Mouse (Mus musculus) adrenal gland, adult 18-20 months (tissue): ENCODE data around the gene Pkp1. TPM values are rescaled to one million over a fixed set of nuclear protein-coding genes. Genes with fewer than 3 reads are reported as not detected.

ENCODE experiments used
- DNase-seq, 2 experiments: peaks; one replicate each; pipeline ENCODE4 v3.0.0; 2021 to 2022; ENCODE audit warnings: low spot score in 2 of 2
- total RNA-seq, 2 experiments: library from RNA; stranded (reverse); gene quantifications; 1 replicate in 1 of 2; 2 replicates in 1 of 2; pipeline ENCODE4 v1.2.3; 2021

The Pkp1 gene
- total RNA-seq, 2 experiments from 2014 or later: not detected

DNA sequence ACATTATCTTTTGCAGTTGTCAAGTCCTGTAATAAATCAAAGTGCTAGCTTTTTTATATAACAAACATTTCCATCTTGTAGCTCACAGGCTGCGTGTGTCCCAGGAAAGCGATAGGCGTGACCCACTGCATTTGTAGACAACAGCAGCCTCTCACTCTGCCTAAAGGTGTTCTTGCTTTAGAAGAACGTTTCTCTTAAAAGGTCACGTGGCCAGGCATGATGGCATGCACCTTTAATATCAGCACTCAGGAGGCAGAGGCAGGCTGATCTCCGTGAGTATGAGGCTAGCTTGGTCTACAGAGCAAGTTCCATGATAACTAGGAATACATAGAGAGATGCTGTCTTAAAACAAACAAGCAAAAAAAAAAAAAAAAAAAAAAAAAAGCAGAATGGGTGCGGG, 60.5 kb downstream of the Pkp1 start:
- no peak for DNase-seq

DNA sequence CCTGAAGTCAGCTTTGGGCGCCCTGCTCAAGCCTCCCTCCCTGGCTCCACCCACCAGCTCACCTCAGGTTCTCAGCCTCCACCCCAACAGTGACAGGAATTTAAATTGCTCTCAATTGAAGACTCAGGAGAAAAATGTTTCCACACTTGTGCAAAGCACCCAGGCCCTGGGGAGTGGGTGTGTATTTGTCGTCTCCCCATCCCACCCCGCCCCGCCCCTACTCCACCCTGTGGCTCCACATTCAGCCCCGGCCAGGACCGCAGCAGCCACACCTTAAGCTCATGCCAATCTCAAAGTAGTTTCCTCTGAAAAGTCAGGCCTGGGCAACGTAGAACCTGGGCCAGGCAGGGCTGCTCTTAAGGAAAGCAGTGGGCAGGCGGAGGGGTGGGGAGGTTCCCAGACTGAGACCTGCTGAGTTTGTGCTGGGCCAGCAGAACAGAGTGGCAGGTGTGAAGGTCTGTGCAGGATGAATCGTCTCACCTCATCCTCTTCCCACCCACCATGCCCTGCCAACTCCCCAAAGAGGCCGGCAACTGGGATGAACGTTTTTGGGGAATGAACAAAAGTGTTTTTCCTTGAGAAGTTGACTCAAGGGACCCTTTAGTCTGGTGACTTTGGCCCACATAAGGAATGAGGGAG, 61.8 kb downstream of the Pkp1 start:
- DNase-seq: no peak

DNA sequence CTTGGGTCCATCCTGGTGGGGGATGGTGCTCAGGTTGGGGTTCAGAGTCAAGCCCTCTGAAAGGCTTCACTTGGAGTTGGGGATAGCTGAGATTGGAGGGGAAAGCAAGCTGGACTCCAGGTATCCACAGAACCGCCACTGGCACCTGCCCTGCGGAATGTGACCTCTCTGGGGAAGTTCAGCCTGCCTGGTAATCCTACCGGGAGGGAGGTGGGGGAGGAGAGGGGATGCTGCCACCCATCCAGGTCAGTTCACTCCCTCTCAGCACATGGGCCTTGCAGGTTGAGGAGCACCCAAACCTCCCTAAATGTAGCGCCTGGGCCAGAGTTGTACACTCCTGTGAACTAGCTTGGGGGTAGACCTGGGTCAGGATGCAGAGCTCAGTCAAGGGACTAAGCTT, 62.9 kb downstream of the Pkp1 start:
- DNase-seq: no peak

DNA sequence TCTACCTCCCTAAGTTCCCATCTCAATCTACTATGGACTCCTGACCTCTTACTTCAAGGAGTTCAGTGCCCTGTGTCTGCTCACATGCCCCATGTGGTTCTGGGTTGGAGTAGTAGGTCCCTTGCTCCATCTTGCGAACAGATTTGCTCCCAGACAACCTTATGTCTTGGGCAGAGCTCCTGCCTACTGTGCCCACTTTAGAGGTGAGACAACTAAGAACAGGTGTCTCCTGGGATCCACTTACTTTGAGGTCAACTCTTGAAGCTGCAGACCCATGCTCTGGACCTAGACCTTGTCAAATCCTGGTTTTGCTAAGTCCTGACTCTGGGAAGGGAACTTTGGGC, 63.7 kb downstream of the Pkp1 start:
- no peak for DNase-seq

DNA sequence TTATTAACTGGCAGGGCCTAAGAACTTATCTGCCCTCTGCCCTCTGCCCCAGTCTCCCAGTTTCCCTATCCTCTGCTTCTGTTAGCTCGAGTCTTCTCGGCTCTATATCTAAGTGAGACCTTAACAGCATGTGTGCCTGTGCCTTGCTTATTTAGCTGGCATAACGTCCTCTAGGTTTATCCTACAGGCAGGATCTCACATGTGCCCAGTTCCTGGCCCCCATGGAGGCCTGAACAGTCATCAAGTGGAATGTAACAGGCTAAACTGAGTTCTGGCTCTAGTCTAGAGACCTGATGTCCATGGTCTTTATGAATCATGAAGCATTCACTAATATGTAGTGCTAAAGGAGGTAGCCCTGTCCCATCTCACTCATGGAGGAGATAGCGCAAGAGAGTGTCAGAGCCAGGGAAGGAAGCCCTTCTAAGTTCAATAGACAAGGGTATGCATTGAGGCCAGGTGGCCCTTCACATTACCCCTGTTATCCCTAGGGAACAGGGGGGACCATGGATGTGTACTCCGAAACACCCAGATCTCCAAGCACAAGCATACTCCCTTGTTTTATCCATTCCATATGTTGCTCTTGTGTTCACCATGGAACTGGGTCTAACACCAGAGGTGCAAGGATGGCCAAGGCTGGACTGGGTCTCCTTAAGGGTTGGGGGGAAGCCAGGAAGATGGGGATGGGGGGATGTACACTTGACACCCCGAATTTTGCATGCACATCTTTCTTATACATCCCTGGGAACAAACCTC, 64.2 kb downstream of the Pkp1 start:
- no peak for DNase-seq

DNA sequence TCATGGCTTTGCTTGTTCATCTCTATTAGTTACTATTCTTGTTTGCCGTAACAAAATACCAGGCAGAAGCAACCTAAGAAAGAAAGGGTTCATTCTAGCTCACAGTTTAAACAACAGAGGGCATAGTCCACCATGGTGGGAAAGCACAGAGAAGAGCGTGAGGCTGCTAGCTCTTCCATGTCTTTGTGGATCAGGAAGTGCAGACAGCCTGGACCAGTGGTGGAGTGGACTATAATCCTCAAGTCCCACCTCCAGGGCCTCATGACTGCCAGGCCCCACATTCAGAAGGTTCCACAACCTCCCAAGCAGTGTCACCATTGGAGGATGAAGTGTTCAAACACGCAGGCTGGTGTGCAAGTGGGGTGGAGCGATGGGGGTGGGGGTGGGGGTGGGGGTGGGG, 65.8 kb downstream of the Pkp1 start:
- DNase-seq: no peak

DNA sequence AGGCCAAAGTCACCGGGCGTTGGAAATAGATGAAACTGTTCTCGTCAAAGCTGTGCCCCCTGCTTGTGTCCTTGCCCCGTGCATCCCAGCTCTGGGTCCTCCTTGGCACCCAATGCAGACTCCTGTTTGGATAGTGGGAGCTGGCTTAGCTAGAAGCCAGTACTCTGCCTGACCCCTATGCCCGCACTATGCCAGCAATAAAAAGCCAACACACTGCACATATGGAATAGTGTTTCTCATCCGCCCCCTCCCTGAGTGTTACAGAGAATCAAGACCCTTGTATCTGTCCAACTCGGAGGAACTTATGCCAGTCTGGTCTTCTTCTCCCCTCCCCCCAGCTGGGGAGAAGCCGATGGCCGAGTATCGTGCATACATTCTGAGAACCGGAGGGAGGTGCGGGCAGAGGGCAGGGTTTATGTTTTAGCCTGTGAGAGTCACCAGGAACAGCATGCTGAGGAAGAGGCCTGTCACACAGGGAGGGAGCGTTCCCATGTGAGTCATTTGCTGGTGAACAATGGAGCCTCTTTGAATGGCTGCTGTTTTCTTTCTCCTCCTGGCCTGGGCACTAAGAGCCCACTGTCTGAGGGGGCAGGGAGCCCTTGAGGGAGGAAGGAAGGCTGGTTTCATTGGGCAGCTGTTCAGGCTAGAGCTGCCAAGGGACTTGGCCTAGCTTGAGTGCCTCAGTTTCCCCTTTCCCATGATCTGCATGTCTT, 66.8 kb downstream of the Pkp1 start:
- no peak for DNase-seq

DNA sequence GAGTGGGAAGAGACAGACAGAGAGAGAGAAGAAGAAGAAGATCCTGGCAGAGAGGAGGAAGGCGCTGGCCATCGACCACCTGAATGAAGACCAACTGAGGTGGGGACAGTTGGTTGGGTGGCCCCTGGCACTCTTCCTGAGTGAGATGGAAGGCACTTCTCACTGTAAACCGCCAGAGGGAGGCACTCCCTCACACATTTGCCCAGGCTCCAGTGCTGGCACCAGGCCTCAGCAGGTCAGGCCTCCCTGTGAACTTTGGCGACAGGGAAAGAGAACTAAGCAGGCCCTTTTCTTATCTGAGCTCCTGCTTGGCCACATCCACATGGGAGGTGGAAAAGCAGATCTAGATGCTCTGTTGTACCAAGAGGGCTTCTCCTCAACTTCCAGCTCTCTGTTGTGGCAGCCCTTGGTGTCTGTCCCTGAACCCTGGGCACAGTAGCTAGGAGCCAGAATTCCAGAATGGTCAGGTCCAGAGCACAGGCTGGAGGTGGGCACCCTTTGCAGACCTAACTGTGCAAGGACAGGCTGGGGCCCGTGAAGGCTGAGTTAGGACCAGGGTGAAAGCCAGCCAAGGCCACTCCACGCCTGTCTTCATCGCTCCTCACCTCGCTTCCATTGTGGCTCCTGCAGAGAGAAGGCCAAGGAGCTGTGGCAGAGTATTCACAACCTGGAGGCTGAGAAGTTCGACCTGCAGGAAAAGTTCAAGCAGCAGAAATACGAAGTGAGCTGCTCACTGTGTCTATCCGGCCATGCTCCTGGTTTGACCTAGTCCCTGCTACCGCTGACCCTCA, 68.1 kb downstream of the Pkp1 start:
- DNase-seq: peak in 1 of 2 experiments; percentile 26

DNA sequence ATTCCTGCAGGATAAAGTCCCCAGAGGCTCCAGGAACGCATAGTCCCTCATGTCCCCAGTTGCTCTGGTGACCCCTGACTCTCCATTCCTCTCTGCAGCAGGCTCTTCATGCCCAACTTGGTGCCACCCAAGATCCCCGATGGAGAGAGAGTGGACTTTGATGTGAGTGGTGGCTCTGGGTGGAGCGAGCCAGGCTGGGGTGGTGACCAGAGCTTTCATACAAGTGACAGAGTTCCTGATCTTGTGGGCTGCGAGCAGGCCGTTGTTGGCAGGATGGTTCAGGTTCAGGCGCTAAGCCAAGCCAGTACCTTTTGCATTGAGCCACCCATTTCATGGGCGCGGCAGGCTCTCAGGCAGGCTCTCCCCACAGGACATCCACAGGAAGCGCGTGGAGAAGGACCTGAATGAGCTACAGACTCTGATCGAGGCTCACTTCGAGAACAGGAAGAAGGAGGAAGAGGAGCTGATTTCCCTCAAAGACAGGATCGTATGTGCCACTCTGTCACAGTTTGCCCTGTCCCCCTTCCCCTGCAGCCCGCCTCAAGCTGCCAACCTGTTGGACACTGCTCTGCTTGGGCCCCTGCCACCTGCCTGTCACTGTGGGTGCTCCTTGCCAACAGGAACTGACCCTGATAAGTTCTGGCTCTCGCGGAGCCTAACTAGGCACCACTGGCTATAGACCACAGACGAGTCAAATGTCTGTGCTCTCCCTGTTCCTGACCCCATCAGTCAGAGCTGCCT, 71.2 kb downstream of the Pkp1 start:
- DNase-seq: no peak

DNA sequence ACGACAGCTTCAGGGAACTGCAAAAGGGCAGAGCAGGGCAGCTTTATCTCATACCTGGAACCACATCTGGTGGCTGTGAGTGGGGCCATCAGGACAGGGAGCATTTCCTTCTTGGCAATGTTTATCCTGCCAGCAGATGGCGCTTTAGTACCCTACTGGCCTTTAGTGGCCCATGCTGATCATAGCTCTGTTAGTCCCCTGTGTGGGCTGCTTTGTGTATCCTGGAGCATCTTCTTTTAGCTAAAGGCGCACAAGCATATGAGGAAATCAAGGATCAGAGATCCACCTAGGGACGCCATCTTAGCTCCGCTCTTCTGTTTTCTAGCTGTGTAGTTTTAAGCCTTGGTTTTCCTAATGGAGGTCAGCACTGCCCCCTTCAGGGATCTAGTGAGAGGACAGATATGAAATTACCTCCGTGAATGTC, 71.9 kb downstream of the Pkp1 start:
- DNase-seq: peak; percentile 33 to 36

DNA sequence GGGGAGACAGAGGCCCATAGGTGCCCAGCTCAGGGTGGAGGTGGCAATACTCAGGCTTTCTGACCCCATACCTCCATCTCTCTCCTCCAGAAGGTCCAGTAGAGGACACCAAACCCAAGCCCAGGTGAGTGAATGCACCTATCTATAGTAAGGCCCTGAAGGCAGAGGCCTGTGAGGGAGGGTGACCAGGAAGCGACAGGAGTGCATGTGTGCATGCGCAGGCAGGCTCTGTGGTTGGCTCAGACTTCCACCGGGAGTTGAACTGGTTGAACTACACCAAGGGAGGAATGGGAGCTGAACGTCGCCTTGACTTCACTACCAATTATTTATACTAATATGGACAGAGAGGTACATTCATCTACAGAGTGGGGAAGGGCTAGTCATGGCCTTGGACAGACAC, 72.4 kb downstream of the Pkp1 start:
- DNase-seq: no peak

DNA sequence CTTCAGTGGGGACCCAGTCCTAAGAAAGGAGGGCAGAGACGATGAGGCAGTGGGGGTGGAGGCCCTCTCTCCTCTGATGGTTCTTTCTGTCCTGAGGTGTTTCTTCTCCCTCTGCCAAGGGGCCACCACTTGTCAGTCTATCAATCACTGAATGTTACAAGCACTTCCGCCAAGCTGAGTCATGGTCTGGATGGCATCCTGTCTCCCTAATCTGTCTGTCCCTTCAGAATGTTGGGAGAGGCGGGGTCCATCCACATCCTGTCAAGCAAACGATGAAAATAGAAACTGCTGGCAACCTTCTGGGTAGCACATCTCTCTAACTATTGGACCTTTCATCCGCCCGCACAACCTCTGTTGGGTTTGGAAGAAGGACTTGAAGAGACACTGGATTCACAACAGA, 74.5 kb downstream of the Pkp1 start:
- no peak for DNase-seq

DNA sequence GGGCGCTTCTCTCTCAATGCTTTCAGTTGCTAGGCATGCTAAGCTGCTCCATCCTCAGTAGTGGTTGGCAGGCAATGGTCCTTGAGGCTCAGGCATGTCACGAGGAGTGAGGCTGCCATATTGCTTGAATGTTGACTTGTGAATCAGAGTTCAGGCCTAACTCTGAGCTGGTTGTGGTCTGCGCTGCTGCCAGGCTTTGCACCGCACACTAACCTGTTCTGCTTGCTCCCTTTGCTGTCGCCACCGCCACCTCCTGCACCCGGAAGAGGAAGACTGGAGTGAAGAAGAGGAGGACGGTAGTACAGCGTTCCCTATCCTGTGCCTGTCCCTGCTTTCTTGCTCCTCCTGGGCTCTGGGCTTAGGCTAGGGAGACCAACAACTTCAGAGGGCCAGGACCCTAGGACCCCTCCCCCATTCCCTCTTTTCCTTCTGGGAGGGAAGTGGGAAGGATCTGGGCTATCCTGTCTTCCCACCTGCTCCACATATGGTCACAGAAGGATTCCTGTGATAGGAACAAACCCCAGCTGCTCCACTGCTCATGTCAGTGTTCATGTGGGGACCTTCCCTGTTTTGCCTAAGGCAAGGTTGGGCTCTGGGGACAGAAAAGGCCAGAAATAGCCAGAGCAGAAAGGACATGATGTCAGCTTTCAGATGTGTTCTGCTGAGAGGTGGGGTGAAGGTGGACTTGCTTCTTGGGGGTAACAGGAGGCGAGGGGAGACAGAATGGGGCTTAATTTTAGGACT, 75.3 kb downstream of the Pkp1 start:
- no peak for DNase-seq

DNA sequence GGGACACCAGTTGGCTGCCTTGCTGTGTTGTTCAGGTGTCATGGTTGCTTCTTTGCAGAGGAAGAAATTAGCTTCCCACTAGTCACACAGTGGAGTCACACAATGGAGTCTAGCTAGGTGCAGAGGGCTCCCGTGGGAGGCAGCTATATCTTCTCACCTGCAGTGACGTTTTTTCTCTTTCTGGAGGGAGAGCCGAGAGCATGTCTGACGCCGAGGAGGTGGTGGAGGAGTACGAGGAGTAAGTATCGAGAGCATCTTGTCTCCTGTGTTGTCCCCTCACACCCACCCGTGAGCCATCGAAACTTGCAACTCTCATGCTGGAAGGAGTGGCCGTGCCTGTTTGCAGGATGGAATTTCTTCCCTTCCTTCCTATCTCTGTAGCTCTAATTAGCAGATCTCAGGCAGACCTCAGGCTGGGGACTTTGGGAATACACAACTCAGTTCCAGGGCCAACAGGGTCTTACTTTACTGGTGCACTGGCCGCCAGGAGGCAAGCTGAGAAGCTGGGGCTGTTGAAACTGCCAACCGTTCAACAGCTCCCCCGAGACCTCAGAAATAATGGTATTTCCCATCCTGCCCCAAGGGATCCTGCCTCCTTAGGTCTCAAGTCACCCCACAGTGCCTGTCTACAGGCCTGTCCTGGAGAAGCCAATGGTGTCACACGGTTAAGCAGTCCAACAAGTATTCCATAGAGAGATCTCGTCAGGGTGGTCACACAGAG, 78.2 kb downstream of the Pkp1 start:
- no peak for DNase-seq

DNA sequence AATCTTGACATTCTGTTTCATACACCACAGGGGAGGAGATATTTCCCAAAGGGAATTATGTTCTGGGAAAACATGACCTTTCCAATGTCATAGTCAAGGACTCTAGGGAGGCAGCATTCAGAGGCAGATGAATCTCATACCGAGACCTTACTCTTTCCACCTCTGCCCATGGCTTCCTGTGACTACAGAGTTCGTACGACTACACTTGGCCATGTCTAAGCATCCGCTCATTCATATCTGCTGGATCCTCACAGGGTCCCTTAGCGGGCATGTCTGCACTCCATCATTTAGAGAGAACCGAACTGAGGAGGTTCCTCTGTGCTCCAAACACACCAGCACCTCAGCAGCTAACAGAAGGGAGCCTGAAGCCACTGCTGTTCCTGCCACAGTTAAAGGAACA, 79.9 kb downstream of the Pkp1 start:
- DNase-seq: no peak

DNA sequence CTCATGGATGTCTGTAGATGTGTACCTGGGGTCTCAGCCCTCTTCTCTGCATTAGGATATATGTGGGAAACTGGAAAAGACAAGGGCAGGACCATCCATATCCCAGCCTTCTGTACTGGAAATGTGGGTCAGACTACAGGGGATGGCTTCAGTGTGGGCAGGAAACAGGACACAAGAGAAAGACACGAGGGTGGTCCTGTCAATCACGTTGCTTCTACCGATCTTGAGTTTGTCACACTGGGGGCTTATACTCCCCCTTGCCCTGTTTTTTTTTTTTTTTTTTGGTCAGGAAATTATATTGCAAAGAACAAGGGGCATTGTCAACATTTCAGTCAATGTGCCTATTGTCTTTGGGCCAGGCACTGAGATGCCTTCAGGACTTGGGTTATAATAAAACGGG, 80.4 kb downstream of the Pkp1 start:
- no peak for DNase-seq

DNA sequence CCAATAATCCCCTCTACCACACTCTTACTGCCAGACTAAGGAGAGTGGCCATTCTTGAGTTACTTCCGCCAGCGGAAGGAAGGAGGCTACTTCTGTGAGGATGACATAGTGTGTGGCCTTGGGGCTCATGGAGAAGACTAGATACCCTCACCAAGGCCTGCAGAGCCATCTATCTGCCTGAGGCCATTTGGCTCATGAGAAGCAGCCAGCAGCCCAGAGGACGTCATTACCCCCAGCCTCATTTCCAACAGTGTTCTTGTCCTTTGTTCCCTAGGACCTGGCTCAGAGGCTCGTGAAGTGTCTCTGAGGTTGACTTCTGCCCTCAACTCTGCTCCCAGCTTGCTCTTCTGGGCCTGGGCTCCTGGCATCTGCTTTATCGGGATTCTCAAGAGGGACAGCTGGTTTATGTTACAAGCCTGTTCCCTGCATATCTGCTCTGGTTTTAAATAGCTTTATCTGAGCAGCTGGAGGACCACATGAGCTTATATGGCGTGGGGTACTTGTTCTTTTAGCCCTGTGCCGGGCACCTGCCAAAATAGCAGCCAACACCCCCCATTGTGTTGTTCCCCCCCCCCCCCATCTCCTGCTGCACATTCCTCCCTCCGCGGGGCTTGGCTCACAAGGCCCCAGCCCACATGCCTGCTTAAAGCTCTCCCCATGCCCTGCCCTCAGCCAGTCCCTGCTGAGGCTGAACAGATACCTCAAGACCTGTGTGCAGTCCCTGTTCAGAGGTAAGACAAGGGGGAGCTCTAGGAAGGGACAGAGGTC, 83.1 kb downstream of the Pkp1 start, which contains the start of gene Tnnt2:
Gene Tnnt2 (plus strand): TSS at position 639 of the 768 bp plus-strand sequence.
- DNase-seq: no peak

DNA sequence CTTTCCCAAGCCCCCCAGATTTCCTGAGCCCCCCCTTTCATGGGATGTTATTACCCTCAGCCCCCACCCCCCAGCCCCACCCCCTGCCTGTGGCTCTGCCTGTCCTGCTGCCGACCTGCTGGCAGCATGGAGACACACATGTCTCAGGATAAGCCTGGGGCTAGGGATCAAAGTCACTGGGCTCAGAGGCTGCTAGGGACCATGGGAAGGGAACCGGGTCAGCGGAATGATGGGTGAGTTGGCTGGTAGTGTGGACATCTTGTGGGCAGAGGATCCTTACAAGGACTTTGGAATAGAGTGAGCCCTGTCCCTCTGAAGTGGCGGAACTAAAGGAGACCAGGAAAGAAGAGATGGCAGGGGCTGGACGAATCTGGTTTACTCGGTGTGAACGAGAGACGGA, 84.0 kb downstream of the Pkp1 start:
- DNase-seq: no peak
